Mouse (Mus musculus): ENCODE results near the gene Lrmda.

The Lrmda gene

GRCm38 (mm10) chr14:22155512-22156026, 136.1 kb downstream of the Lrmda start:
- DNase-seq (ENCODE audit: low spot score in 2 of 2) = no peak

GRCm38 (mm10) chr14:22156991-22157390, 137.5 kb downstream of the Lrmda start:
- DNase-seq (ENCODE audit: low spot score in 2 of 2) = no peak

GRCm38 (mm10) chr14:22161416-22161815, 141.9 kb downstream of the Lrmda start:
- no peak for DNase-seq (ENCODE audit: low spot score in 2 of 2)

- DNase-seq (ENCODE audit: low spot score in 2 of 2) = no peak
Measured at GRCm38 (mm10) chr14:22167285-22167684, 147.8 kb downstream of the Lrmda start.

GRCm38 (mm10) chr14:22168077-22168794, 148.7 kb downstream of the Lrmda start:
- no peak for DNase-seq (ENCODE audit: low spot score in 2 of 2)

- no peak for DNase-seq (ENCODE audit: low spot score in 2 of 2)
Measured at GRCm38 (mm10) chr14:22168795-22169568, 149.5 kb downstream of the Lrmda start.

- no peak for DNase-seq (ENCODE audit: low spot score in 2 of 2)
Measured at GRCm38 (mm10) chr14:22174757-22175156, 155.2 kb downstream of the Lrmda start.

GRCm38 (mm10) chr14:22179761-22180160, 160.2 kb downstream of the Lrmda start:
- DNase-seq (ENCODE audit: low spot score in 2 of 2) = no peak

GRCm38 (mm10) chr14:22181508-22181907, 162.0 kb downstream of the Lrmda start:
- DNase-seq (ENCODE audit: low spot score in 2 of 2) = no peak

- peak; percentile 11 to 22 for DNase-seq (ENCODE audit: low spot score in 2 of 2)
Measured at GRCm38 (mm10) chr14:22183195-22183594, 163.7 kb downstream of the Lrmda start.

GRCm38 (mm10) chr14:22185452-22185851, 165.9 kb downstream of the Lrmda start:
- no peak for DNase-seq (ENCODE audit: low spot score in 2 of 2)

GRCm38 (mm10) chr14:22190111-22190510, 170.6 kb downstream of the Lrmda start:
- no peak for DNase-seq (ENCODE audit: low spot score in 2 of 2)

- no peak for DNase-seq (ENCODE audit: low spot score in 2 of 2)
Measured at GRCm38 (mm10) chr14:22192185-22192584, 172.7 kb downstream of the Lrmda start.

- DNase-seq (ENCODE audit: low spot score in 2 of 2) = no peak
Measured at GRCm38 (mm10) chr14:22198021-22198420, 178.5 kb downstream of the Lrmda start.

- no peak for DNase-seq (ENCODE audit: low spot score in 2 of 2)
Measured at GRCm38 (mm10) chr14:22198641-22199425, 179.3 kb downstream of the Lrmda start.

GRCm38 (mm10) chr14:22201667-22202066, 182.2 kb downstream of the Lrmda start:
- no peak for DNase-seq (ENCODE audit: low spot score in 2 of 2)

- no peak for DNase-seq (ENCODE audit: low spot score in 2 of 2)
Measured at GRCm38 (mm10) chr14:22210601-22211000, 191.1 kb downstream of the Lrmda start.

GRCm38 (mm10) chr14:22218183-22218582, 198.7 kb downstream of the Lrmda start:
- DNase-seq (ENCODE audit: low spot score in 2 of 2) = no peak

- DNase-seq (ENCODE audit: low spot score in 2 of 2) = no peak
Measured at GRCm38 (mm10) chr14:22222038-22222437, 202.5 kb downstream of the Lrmda start.

- no peak for DNase-seq (ENCODE audit: low spot score in 2 of 2)
Measured at GRCm38 (mm10) chr14:22222574-22222973, 203.1 kb downstream of the Lrmda start.

- DNase-seq (ENCODE audit: low spot score in 2 of 2) = no peak
Measured at GRCm38 (mm10) chr14:22226205-22226604, 206.7 kb downstream of the Lrmda start.

Measured in spleen, postnatal 36 days (tissue).